Mouse (Mus musculus) testis, adult 10 weeks (tissue): ENCODE data around the gene Mob3b. TPM values are rescaled to one million over a fixed set of nuclear protein-coding genes. Genes with fewer than 3 reads are reported as not detected.

ENCODE experiments used
- polyA plus RNA-seq: library from polyadenylated mRNA; stranded (reverse); fragments of 350-450 nt; fragmentation: Illumina TruSeq; extraction: RNeasy Lipid Tissue Mini Kit (QIAGEN cat#74804); gene quantifications from one replicate; pipeline ENCODE4 v1.2.3, GENCODE M21; 2014; ENCODE audit warnings: low read depth, low replicate concordance

Gene Mob3b
- 1.1 TPM for polyA plus RNA-seq

GRCm38 (mm10) chr4:35156751-35157611 lies at the start of gene Mob3b:
TSS of gene Mob3b (minus strand) at chr4:35157484.

GRCm38 (mm10) chr4:35151756-35152155 lies 5.5 kb downstream of the Mob3b start, which contains the start of gene Ifnk:
TSS of gene Ifnk (plus strand) at chr4:35152056.

Other genes with a start within 250 kb of the Mob3b start
- gene Ifnk, start 5.4 kb downstream of the Mob3b start, polyA plus RNA-seq, result not detected
- 28.9 TPM for gene C9orf72, start 68.7 kb upstream of the Mob3b start, polyA plus RNA-seq